Mouse (Mus musculus) leukemia stem cell, adult 10-12 weeks (primary cell): ENCODE measurements around the gene Cyp2c69. TPM values are rescaled to one million over a fixed set of nuclear protein-coding genes. Genes with fewer than 3 reads are reported as not detected.

ENCODE experiments used
- polyA plus RNA-seq: library from polyadenylated mRNA; stranded (reverse); fragments of >175 nt; gene quantifications from 2 replicates; pipeline ENCODE4 v1.2.3, GENCODE M21; 2012; ENCODE audit warnings: low replicate concordance

Cyp2c69 gene
- not detected in 2 replicates for polyA plus RNA-seq

DNA sequence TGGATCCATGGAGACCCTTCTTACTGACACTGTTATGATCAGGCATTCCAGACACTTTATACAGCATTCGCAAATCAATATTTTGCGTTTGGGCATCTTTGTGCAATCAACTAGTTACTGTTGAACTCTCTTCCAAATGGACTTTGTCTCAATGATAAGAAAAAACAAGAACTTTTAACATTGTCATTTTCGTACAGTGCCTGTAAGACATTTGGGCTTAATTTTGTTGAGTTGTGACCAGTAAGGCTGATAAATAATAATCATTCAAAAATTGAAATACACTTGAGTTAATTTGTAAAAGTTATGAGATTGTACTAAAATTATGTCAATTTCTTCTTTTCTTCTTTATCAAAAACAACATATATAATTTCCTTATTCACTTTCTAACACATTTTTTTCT is at the start of gene Cyp2c69:
Cyp2c69 (minus strand) TSS at position 101 of the 400 bp plus-strand sequence.

DNA sequence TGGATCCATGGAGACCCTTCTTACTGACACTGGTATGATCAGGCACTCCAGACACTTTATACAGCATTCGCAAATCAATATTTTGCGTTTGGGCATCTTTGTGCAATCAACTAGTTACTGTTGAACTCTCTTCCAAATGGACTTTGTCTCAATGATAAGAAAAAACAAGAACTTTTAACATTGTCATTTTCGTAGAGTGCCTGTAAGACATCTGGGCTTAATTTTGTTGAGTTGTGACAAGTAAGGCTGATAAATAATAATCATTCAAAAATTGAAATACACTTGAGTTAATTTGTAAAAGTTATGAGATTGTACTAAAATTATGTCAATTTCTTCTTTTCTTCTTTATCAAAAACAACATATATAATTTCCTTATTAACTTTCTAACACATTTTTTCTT is 73.9 kb downstream of the Cyp2c69 start, which contains the start of gene Cyp2c40:
Cyp2c40 (minus strand) TSS at position 101 of the 400 bp plus-strand sequence.

Other genes with a start within 250 kb of the Cyp2c69 start
- not detected in 2 replicates for gene Cyp2c67, start 237.7 kb downstream of the Cyp2c69 start, polyA plus RNA-seq
- not detected in 2 replicates for gene Cyp2c68, start 145.7 kb downstream of the Cyp2c69 start, polyA plus RNA-seq
- gene Cyp2c40, start 74.0 kb downstream of the Cyp2c69 start, polyA plus RNA-seq = not detected in 2 replicates
- gene Cyp2c37, start 105.6 kb upstream of the Cyp2c69 start, polyA plus RNA-seq = not detected in 2 replicates
- not detected in 2 replicates for gene Cyp2c54, start 187.0 kb upstream of the Cyp2c69 start, polyA plus RNA-seq
- gene Cyp2c50, start 202.9 kb upstream of the Cyp2c69 start, polyA plus RNA-seq = not detected in 2 replicates